Mouse (Mus musculus): ENCODE results near the gene Card9.

The Card9 gene

DNA sequence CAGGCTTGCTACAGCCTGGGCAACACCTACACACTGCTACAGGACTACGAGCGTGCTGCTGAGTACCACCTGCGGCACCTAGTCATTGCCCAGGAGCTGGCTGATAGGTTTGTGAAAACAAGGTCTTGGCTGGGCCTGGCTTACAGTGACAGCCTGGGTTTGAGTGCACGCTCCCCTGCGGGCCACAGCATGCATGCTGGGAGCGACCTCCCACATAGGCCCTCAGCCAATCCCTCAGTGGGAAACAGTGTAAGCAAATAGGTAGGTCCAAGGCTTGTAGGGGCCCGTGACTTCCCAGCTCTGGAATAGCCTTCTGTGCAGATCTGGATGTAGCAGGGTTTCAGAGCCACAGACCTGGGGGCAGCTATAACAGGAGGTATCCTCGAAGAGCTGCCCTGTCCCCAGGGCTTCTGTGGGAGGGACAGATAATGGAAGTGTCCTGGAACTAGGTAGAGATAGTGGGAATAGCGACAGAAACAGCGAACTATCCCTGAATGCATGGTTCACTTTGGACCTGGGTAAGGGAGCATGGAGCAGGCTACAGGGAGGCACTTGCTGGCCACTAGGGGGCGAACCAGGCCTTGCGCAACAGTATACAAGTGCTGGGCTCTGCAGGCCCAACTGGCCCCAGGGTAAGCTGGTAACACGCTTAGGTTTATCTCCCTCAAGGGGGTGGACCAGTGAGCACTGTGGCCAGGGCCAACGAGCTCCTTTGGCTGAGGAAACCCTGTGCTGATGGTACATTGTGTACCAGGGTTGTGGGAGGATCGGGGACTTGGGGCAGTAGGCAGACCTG, 35.1 kb downstream of the Card9 start:
- DNase-seq (ENCODE audit: low spot score) = no peak

DNA sequence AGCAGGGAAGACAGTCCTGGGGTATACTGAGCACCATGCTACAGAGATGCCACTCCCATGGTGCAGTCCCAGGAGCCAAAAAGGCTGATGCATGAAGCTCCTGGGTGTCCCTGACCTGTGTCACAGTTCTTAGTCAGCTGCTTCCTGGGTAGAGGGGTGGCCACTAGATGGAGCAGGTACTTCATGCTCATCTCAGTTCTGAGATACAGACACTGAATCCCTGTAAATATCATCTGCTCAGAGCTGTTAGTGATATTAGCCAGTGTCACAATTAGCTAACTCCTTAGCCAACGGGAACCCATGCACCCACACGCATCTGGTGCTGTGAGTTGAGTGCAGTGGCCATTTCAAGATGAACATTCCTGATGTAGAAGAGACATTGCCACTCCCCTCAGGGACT, 35.8 kb downstream of the Card9 start:
- no peak for DNase-seq (ENCODE audit: low spot score)

DNA sequence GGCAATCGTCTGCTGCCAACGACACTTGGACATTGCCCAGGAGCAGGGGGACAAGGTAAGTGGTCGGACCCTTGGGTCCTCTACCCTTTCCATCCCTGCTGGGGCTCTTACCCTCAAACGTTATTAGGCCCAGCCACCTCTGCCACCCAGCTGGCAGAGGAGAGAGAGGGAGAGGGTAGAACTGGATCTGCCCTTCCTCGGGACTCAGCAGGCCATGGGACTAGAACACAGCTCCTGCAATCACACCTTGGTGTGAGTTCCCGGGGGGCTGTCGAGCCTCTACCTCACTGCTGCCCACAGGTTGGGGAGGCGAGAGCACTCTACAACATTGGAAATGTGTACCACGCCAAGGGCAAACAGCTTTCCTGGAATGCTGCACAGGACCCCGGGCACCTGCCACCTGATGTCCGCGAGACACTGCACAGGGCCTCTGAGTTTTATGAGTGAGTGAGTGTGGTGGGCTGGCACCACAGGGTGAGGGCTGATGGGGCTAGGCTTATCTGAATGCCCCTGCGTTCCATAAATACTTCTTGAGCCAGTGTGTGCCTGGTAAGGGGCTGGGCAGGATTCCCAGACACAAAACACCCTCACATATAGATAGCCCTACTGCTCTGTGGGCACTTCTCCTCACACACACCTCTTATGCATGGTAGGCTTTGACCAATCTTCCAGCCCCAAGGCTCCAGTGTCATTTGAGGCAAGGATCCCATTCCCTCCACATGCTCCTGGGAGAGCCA, 37.0 kb downstream of the Card9 start:
- DNase-seq (ENCODE audit: low spot score) = no peak

DNA sequence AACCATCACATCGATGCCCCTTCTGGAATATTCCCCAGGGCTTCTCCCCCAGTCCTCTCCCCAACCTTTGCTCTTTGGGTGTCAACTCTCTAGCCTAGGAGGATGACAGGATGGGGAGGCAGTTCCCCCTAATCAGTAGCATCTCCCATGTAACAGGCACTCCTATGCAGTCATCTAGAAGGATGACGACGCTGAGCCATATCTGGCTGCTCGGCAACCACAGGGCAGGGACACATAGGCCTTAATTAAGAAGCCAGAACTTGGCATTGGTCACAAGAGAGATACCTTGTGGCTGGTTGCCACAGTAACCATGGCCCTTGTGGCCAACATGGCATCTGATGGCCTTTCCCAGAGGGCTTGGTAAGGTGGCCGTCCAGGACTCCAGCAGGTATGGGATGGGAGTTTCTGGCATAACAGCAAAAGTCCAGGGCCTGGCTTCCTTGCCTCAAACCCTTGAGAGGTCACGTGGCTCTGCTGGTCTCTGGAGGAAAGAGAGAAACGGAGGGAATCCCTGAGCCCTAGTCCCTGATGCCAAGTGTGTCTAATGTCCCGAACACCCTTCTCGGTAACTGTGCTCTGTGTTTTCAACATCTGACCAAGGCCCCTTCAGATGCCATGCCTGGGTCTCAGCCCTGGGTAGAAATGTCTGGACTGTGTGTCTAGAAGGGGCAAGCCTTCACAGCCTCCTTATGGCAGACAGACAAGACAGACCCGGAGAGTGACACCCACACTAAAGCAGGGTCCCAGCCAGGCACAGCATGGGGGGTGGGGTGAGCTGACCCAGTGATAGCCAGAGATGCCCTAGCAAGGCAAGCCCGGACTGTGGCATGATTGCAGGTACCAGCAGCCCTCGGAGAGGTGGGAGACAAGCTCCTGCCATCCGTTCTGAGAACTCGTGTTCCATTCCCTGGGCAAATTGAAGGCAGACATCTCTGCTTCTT, 40.2 kb downstream of the Card9 start:
- DNase-seq (ENCODE audit: low spot score) = no peak

DNA sequence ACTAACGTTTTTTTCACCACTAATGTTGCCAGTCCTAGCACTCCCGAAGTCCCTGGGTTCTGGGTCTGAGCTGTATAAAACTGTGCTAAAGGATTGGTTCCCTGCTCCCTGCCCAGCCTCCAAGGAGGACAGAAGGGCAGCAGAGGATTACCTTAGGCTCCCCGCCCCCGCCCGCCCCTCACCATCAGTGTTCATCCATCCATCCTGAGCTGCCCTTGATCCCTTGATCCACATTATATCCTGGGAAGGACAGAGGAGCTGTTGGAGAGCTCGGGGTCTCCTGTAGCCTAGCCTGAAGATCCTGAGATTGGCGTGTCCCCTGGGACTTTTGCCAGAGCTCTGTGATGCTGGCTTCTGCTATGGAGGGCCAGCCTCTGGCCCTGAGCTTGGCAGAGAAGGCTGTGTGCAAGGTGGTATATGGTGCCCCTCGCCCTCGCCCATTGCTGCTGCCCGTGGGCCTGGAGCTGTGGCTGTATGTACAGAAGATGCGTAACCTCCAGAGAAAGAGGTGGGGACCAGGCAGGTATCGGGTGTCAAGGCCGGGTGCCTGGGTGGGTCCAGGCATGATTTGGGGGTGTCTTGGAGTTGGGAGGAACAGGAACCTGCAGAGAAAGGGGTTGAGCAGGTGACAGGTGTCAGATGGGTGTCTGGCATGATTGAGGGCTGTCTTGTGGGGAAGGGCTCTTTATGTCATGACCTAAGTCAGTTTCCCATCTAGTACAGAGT, 41.0 kb downstream of the Card9 start:
- no peak for DNase-seq (ENCODE audit: low spot score)

DNA sequence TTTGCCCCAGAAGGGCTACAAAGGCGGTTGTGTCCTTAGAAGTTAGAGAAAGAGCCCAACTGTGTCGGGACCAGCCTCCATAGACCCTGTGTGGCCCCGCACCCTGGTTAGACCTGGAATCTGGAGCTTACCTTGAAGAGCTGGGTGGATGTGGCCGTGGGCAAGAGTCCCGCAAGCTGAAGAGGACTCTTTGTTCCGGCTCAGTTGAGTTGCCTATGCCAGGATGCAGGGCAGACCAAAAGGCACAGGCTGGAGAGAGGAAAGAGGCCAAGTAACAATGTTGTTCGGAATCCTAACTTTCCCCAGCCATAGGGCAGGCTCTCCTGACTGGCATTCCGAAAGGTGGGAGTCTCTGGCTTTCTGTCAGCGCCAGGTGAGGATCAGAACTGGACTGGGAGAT, 41.6 kb downstream of the Card9 start:
- no peak for DNase-seq (ENCODE audit: low spot score)

DNA sequence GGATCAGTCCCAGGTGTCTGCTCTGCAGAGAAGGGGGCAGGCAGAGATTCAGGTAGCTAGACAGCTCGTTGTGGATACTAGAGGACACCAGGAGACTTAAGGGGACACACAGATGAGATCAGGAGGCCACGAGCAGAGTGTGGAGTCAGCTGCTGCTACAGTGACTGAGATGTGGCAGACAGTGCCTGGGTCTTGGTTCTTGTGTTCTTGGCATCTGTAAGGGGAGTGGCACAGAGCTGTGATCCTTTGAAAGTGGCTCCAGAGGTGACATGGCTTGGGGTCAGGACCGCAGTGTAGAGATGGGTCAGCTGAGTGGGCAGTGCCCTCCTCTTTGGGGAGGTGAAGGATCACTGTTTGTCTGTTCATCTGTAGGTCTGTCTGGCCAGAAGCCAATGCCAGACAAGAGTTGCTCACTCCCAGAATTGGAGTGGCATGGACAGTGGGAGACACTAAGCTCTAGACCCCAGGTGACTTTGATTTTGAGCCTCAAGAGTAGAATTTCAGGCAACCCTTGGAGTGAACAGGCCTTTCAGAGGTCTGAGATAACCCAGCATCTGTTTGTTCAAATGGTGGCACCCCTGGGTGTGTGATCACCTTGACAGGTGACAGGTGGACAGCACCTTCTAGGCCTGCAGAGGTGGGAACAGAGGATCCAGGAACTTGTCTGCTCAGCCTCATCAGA, 42.6 kb downstream of the Card9 start:
- DNase-seq (ENCODE audit: low spot score) = no peak

DNA sequence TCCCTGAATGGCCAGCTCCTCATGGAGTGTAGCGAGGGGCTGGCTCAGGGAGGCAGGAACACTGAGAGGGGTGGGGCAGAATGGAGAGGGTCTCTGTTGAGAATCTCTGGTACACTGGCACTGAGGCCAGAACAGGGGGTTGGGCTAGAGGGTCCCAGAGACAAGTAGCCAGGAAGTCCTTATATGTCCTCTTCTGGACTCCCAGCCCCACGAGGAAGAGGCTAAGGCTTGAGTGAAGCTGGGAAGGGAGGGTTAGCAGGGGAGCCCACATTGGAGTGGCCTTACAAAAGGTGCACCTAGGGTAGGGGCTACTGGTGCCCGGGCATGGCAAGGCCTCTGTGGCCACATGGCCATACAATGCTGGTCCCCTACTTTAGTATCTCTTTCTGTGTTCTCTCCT, 43.3 kb downstream of the Card9 start:
- no peak for DNase-seq (ENCODE audit: low spot score)

DNA sequence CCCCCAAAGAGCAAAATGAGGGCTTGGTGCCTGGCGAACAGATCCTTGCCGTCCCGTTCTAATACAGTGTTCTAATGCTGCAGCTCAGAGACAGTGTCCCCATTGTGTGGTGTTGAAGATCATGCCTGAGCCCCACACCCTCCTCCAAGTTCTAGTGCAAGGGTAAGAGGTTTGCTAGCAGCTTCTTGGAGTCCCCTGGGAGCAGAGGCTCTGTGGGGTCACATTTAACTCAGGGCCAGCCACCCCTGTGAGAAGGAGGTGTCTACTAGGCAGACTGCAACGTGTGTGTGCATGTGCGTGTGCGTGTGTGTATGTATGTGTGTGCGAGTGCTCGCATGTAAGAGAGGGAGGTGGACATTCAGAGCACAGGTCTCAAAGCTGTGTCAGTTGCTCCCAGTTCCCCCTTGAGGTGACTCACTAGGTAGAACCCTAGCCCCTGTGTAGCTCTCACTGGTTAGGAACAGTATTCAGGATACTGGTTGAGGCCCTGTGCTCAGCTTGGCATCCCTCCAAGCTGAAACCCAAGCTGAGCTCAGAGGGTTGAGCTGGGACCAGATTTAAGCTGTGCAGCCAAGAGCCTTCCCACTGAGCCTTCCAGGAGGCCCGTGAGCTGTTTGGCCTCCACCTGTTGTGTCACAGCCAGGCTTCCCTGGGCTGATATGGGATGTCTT, 44.0 kb downstream of the Card9 start:
- no peak for DNase-seq (ENCODE audit: low spot score)

DNA sequence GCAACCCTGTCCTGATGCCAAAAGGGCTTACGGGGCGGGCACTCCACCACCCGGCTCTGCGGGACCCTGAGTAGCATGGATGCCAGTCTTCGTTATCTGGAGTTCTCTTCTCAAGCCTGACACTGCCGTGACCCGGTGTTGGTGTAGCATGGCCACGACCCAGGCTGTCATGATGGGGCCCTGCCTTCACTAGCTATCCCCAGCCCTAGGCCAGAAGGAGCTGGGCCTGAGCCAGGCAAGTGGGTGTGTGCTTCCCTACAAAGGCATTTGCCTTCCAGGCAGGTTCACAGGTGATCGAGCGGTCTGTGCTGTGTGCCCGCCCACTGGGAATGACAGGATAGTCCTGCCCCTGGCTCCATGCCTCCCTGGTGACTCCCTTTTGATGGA, 44.8 kb downstream of the Card9 start:
- peak; percentile 43 for DNase-seq (ENCODE audit: low spot score)

DNA sequence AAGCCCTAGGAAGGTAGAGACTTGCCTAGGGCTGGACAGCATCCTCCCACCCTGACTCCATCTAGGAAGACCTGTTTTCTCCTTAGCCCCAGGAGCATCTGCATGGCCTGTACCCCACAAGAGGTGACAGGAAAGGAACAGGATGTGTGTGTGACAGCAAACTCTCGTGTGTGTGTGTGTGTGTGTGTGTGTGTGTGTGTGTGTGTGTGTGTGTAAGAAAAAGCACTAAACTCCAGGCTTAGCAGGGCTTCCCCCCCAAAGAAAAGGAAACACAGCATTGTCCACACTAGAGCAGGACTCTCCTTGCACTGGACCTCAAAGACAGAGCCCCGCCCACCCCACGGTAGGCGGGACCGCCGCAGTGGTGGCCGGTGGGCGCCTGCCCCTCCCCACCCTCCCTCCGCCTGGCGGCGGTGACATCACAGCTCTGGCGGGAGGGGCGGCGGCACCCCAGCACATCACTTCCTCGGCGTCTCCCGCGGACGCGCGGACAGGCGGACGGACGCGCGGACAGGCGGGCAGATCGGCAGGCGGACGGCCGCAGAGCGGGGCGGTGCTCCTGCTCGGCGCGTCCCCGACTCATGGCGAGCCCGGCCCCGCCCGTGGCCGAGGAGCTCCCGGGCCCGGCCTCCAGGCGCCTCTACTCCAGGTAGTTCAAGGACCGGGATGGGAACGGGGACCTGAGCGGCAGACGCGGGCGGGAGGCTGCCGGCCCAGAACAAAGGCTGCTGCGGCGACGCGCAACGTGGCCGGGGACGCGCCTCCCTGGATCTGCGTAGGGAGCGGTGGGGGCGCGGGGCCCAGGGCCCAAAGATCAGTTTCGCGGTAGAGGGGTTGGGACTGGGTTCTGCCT, 45.4 kb downstream of the Card9 start, which contains the start of gene Gpsm1:
Gene Gpsm1, plus strand, starts transcription at position 444 of the 853 bp plus-strand sequence.
- DNase-seq (ENCODE audit: low spot score) = peak; percentile 50

DNA sequence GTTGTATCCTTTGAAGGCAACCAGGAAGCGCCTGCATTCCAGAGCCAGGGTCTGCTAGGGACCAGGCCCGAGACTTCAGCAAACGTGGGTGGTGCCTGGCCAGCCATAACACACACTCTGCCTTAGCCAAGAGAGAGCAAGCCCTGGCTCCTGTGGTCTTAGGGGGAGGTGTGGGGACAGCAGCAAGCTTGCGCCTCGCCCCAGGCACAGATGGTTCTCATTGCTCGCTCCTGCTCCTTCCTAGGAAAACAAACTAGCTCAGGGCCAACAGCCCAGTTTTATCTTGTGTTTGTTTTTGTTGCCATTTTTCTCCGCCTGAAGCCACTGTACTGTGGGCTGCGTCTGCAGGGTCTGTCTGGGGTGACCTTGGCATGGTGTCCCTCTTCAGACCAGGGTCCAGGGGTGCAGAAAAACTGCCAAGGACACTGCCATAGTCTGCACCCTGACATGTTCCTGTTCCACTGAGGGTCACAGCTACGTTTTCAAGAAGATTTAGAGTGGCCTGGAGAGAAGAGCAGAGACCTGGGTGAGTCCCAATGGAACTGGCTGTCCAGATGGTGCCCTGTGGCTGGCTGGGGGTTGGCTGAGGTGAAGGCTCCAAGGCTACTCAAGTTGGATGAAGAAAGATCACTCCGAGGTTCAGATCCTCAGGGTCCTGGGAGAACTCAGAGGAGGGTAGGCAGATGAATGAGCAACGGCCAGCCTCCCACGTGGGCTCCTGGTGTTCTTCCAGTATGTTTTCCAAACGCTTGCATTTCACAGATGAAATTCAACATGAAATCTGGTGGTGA, 46.2 kb downstream of the Card9 start:
- peak; percentile 35 for DNase-seq (ENCODE audit: low spot score)

DNA sequence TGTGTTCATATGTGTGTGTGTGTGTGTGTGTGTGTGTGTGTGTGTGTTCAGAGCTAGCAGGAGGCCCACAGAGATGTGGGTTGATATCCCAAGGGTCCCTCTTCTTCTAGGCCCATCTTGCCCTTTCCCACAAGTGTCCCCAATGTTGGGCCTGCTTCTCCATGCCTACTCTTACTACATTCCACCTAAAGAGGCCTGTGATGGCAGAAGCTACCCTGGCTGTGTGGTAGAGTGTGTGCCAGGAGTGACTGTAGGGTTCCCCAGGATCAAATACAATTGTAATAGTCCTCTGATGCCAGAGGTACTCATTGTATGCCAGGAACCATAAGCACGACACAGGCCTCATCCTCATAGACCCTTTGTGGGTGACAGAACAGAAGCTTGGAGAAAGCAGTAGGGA, 47.3 kb downstream of the Card9 start:
- DNase-seq (ENCODE audit: low spot score) = no peak

DNA sequence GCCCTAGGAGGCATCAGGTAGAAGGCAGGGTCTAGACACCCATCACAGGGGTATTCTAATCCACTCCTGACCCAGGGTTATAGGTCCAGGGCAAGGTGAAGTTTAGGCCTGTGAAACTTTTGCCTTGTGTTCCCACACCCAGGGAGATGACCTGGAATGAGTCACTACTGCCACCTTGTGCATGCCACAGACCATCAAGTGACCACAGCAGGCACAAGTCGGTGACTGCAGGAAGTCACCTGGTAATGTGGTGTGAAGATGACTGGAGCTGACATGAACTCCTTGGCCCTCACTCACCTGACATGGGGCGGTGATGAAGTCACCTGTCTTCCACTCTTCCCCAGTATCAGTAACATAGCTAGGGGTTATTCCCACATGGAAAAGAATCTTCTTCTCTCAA, 47.9 kb downstream of the Card9 start:
- no peak for DNase-seq (ENCODE audit: low spot score)

DNA sequence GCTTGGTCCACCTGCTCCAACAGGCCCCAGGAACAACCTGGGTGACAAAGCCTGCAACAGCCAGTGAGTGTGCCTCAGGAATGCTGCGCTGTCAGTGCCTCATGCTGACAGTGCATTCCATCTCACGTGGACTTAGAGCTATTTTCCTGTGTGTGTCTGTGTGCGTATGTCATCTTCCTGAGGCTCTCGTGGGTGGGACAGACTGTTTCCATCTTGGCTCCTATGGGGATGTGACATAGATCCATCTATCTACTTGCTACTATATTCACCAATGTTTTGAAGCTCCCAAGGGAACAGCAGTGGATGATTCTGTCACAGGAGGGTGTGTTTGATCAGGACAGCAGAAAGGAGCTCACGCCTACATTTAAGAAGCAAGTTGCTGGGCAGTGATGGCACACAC, 48.8 kb downstream of the Card9 start:
- DNase-seq (ENCODE audit: low spot score) = no peak

DNA sequence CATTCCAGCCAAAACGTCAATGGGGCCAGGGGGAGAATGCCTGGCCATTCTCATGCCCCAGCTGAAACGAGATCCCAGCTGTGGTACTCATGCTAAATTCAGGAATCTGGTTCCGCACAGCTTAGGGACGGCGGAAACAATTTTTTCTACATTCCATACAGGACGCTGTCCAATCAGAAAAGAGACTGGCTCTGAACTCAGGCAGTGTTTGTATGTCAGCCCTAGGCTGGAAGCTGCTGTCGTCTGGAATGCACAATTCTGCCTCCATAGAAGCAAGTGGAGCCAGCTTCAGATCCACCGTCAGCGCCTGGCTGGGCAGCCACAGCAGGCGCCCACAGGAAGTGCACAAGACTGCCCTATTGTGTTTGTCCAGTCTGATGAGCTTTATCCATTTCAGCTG, 51.0 kb downstream of the Card9 start:
- DNase-seq (ENCODE audit: low spot score) = no peak

DNA sequence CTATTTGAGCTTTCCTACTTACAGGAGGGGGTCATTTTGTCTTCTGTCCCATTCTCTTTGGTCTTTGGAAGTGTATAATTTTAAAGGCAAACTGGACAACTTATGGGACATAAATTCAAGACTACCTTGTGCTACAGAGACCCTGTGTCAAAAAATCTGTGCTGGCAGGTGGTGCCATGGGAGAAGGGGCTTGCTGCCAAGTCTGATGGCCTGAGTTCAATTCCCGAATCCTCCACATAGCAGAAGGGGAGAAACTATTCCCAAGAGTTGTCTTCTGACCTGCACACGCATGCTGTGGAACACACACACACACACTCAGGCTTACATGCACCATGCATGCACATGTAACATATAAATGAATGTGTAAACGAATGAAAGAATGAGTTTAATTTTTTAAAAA, 54.0 kb downstream of the Card9 start:
- DNase-seq (ENCODE audit: low spot score) = no peak

DNA sequence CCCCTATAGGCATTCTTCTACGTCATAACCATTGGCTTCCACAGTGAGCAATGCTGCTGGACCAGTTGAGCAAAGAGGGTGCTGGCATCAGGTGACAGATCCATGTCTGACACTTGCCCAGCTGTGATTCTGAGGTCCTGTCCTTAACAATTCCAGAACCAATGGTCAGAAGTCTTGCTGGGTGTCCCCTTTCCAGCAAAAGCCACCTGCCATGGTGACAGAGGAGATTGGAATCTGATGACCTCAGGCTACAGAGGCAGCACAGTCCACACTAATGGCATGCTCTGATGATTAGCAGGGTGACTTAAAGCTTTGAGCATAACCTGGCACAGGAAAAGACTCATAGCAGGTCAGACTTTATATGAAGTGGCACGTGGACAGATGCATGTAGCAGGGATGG, 55.2 kb downstream of the Card9 start:
- no peak for DNase-seq (ENCODE audit: low spot score)

DNA sequence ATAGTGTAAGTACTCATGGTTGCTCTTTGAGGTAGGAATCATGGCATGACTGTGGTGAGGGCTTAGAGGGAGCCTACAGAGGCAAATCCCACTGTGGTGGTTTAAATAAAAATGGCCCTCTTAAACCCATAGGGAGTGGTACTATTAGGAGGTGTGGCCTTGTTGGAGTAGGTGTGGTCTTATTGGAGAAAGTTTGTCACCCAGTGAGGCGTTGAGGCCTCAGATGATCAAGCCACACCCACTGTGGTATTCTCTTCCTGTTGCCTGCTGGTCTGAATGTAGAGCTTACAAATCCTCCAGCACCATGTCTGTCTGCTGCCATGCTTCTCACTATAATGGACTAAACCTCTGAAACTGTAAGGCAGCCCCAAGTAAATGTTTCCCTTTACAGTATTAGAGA, 56.0 kb downstream of the Card9 start:
- no peak for DNase-seq (ENCODE audit: low spot score)

Data from ovary, postnatal 10 days (tissue).